Mouse (Mus musculus): ENCODE results near the gene Eif4g3.

Gene Eif4g3

DNA sequence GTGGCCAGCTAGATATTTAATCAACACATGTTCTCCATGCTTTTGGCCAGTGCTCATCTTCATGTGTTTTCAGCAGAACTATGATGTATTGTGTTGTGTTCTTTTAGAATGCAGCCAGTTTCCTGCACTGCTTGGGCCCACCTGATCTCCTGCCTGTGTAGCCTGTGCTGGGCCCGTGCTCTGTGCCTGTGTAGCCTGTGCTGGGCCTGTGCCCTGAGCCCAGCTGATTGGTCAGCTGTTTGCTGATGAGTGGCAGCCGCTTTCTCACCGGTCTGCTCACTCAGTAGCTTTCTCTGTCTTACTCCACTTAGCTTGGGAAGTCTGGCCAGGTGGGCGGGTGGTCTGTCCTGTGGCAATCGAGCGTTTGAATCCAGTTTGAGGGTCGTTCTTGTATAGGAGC lies 107.6 kb downstream of the Eif4g3 start:
- DNase-seq (ENCODE audit: low read depth, low spot score) = no peak

DNA sequence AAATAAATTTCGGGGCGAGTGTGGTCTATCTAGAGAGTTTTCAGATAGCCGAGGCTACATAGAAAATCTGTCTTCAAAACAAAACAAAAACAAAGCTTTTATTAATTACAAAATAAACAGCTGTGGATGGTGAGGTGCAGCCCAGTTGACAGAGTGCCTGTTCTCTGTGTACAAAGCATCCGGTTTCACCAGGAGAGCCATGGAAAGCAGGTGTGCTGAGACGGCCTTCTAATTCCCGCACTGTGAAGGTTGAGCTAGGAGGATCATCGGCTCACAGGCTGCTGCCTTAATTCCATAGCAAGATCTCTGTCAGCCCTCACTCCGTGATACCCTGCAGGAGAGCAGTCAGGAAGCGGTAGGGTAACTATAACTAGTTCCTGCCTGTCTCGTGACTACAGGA lies 109.0 kb downstream of the Eif4g3 start:
- no peak for DNase-seq (ENCODE audit: low read depth, low spot score)

DNA sequence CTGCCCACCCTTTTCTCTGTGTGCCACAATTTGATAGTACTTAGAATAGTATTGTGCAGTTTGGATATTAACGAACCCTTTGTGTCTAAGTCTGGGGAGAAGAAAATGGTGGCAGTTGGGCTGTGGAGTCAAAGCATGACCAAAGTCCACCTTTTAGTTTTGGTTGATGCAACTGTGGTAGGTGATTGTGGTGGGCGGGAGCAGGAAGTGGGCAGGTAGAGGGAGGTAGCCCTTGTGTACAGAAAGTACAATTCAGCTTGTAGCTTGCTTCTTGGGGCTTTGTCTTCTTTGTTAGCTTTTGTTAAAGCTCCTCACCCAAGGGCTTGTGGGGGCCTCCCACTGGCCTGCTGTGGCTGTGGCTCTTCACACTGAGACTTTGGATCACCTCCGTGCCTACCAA lies 109.6 kb downstream of the Eif4g3 start:
- DNase-seq (ENCODE audit: low read depth, low spot score) = no peak

DNA sequence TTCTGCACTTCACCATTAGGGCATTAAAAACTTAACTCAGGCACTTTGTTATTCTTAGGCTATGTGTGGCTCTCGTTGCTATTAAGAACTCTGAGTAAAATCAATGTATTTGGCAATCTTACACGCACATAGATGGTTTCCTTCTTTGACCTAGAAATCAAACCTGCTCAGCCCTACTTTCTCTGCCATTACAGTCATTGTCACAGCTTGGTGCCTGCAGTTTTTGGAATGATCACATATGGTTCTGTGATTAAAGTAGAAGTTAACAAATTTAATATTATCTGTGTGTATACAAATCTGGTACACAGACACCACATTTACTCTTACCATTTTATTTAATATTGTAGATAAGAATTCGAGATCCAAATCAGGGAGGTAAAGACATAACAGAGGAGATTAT lies 112.1 kb downstream of the Eif4g3 start:
- no peak for DNase-seq (ENCODE audit: low read depth, low spot score)

DNA sequence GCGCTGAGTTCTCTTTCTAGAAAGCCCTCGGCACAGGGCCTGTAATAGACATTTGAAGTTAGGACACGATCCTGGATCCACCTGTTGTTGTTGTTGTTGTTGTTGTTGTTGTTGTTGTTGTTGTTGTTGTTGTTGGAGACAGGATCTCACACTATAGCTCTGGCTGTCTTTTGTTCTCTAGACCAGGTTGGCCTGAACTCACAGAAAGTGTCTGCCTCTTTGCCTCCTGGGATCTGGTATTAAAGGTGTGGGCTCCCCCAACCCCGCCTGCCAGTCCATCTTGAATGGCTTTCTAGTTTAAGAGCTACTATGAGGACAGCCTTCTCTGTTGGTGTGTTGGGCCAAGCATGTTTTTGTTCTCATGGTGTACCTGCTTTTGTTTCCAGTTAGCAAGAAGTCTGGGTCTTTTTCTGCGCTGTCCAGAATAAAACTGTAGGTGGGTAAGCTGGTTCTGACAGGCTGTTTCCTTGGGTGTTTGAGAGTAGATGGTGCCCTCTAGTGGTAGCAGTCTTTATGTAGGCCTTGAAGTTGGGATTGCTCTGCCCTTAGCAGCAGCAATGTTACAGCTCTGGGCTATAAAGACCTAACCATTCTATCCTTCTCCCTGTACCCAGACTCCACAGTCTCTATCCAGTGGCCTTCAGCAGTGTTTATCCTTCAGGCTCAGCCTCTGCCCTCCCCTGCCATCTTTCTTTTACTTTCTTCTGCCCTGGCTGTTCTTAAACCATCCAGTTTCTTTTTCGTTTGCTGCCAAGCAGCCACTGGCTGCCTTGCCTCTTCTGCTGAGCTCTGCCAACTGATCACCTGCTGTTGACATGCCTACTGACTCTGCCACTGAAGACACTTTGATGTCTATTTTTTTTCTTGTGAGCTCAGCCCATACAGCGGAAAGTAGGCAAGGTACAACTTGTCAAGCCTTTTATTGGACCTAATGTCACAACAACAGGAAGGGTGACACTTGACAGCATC lies 114.9 kb downstream of the Eif4g3 start:
- peak; percentile 86 for DNase-seq (ENCODE audit: low read depth, low spot score)

DNA sequence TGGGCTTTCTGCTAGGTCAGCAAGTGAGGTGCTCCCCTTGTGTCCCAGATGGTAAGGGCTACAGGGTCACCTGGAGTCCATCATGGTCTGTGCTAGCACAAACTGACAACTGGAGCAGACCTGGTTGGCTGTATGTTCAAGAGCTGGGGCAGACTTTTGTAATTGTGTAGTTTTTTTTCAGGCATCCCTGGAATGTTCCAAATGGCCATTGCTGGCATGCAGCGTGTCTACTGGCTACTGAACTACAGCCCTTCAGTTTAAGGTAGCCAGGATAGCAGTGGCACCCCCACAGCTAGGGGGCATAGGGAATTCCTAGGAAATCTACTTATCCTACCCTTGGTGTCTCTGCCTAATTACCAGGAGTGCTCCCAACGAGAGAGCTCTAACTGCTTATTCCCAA lies 115.7 kb downstream of the Eif4g3 start:
- DNase-seq (ENCODE audit: low read depth, low spot score) = no peak

DNA sequence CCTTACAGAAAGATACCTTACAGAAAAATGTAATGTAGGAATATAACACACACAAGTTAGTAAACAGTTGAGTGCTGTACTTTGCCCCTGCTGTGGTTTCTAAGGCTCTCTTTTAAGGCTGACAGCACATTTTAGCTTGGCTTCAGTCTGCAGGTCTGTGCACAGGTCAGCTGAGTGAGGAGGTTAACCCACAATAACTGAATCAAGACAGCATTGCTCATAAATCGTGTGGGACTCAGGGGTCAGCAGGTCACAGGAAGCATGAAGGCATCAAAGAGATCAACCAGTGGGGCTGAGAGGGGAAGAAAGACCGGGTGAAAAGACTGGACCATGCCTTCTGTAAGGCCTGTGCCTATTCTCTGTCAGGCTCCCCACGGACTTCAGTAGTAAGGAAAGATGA lies 116.5 kb downstream of the Eif4g3 start:
- DNase-seq (ENCODE audit: low read depth, low spot score) = no peak

DNA sequence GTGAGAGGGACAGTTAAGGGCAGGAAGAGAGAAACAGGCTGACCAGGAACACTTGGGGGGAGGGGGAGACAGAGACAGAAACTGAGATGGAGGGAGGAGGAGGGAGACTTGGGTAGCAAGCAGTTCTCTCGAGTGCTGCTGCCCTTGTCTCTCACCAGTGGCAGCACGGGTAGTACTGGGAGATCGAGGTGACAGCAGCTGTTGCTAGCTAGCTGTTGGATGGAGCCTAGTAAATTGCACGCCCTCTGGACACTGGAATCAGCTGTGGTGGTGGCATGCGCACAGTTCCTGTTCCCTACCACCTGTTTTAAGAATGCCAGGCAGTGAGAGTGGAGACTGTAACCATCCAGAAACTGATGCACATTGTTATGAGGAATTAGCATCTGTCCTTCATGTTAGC lies 119.0 kb downstream of the Eif4g3 start:
- DNase-seq (ENCODE audit: low read depth, low spot score) = no peak

DNA sequence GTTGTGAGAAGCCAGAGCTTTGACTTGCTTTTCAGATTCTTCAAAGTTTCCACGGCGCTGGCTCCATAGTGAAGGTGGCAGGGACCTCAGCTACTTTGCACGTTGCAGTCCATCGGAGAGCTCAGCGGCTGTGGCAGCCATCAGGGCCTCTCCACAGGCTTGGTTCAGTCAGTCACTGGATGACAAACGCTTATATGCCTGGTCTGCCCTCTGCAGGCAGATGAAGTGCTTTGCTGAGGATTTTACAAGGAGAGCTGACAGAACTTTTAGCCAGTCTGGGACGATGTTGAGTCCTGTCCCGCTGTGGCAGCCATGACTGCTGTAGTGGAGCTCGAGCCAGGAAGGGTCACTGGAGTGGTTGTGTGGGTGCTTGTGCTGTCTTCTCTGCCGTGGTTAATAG lies 126.9 kb downstream of the Eif4g3 start:
- peak; percentile 18 for DNase-seq (ENCODE audit: low read depth, low spot score)

DNA sequence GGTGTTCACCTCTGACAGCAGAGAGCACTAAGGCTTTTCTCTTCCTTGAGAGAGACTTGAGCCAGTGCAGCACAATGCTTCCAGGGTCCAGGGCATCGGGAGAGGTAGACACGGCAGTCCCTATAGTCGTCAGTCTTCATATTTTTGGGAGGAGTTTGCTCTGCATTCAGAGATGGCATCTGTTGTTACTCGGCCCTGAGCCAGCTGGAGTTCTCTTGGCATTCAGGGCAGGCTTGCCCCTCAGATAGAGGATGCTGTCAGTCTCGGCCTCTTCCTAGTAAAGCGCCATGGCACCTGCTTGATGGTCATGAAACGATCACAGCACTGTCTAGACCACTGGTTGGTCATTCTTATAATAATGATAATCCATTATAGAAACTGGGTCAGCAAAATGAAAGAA lies 131.2 kb downstream of the Eif4g3 start:
- no peak for DNase-seq (ENCODE audit: low read depth, low spot score)

DNA sequence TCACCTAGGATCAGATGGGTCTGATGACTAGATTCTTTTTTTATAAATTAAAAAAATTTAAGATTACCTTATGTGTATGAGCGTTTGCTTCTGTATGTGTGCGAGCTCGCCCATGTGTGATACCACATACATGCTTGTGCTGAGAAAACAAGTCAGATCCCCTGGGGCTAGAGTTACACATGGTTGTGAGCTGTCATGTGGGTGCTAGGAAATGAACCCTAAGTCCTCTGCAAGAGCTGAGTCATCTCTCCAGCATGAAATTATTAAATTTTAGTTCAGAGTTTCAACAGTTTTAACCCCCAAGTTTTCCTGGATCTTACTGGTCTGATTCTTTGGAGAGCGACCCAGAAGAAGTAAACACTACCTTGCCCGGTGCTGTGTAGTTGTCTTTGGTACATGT lies 134.5 kb downstream of the Eif4g3 start:
- DNase-seq (ENCODE audit: low read depth, low spot score) = peak; percentile 44

DNA sequence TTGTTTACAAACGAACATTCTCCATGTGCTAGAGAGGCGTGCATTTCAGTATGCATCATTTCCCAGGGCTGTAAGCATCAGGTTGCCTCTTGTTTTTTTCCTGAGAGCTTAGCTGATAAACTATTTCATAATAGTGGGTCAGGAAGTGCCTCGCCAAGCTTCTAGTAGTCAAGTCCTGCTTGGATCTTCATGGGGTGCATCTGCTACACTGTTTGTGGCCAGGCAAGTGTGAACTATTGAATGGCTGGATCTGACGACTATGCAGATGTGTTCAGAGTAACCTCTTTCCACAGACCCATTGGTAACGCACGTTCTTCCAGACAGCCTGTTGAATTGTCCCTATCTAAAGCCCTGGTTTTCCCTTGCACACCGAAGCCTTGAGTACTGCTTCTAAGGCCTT lies 135.0 kb downstream of the Eif4g3 start:
- no peak for DNase-seq (ENCODE audit: low read depth, low spot score)

DNA sequence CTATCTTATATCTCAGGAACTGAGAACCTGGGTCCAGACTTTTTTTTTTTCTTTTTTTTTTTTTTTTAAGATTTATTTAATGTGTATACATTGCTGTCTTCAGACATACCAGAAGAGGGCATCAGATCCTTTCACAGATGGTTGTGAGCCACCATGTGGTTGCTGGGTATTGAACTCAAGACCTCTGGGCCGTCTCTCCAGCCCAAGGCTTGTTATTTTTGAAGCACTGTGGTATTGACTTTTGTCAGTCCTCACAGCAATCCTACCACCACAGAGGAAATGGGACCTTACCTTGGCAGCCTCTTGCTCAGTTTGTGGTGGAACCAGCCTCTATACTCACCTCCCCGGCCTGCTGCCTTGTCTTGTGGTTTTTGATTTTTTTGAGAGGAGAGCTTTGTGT lies 137.3 kb downstream of the Eif4g3 start:
- peak; percentile 57 for DNase-seq (ENCODE audit: low read depth, low spot score)

DNA sequence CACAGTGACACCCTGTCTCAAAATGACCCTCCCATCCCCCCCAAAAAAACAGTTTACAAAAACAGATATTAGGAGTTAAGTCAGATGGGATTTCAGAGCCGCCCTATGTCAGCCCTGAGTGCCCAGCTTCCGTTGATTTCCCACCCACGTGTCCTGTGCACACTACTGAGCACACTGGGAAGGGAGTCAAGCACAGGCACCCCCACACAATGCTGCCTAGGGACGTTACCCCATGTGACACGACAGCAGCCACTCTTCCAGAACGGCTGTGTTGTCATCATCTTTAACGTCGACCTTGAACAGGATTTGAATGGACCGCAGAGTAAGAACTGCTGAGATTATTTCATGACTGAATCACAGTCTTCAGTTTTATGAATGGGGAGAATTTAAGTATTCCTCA lies 138.4 kb downstream of the Eif4g3 start:
- DNase-seq (ENCODE audit: low read depth, low spot score) = no peak

DNA sequence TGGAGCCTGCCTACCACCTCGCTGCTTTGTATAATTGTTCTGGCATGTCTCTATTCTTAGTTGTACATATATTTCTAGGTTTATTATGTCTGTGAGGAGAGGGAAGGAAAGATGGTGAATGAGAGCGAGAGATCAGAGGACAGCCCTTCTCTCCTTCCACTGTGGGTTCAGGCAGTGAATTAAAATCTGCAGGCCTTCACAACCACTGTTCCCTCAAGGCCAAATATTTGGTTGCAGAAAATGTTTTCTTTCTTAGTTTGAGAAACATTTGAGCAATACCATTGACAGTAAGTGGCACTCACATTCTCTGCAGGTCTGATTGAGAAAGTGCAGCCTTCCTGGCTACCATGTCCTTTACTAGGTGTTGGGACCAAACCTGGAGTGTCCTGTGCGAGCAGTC lies 138.9 kb downstream of the Eif4g3 start:
- no peak for DNase-seq (ENCODE audit: low read depth, low spot score)

DNA sequence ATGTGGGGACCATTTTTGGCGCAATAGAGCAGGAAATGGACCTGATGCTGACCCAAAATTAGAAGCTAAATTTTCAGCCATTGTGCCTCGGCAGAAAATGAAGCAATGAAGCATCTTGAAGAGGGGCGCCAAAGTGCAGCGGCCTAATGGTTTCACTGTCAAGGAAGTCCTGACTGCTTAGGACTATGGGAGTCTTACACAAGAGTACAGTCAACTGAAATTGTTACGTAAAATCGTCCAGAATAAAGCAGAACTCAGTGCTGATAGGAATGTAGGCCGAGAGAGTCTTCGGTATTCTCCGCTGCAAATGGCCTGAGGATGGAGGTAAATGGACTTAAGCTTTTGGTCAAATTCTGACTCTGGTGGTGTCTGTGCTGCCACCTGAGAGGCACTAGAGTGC lies 140.5 kb downstream of the Eif4g3 start:
- no peak for DNase-seq (ENCODE audit: low read depth, low spot score)

DNA sequence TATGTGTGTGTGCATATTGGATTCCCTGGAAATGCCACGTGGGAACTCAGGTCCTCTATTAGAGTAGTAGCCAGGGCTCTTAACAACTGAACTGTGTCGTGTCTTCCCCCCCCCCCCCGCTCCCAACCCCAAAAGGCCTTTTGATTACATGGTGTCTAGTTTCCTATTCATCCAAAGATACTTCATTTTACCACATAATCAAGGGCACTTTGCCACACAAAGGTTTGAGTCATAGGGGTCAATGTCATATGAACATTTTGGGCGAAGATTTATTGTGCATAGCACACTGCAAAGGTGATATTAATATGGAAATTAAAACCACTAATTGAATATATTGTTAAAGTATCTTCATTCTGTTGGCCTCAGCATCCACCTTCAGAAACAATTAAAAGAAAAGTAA lies 144.5 kb downstream of the Eif4g3 start:
- peak; percentile 21 for DNase-seq (ENCODE audit: low read depth, low spot score)

DNA sequence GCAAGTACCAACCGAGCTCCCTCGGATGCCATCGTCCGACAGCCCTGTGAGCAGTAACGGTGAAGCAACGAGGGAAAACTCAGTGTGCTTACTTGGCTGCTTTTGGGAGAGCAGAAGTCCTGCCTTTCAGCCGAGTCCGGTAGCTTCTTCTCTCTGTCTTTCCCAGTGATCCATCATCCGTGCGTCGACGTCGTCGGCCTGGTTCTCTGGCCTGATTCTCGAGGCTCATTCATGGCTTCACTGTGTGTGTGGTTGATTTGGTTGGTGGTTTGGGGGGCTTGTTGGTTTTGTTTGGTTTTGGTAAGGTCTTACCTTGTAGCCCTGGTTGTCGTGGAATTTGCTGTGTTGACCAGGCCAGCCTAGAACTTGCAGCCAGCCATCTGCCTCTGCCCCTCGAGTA lies 145.0 kb downstream of the Eif4g3 start:
- DNase-seq (ENCODE audit: low read depth, low spot score) = no peak

DNA sequence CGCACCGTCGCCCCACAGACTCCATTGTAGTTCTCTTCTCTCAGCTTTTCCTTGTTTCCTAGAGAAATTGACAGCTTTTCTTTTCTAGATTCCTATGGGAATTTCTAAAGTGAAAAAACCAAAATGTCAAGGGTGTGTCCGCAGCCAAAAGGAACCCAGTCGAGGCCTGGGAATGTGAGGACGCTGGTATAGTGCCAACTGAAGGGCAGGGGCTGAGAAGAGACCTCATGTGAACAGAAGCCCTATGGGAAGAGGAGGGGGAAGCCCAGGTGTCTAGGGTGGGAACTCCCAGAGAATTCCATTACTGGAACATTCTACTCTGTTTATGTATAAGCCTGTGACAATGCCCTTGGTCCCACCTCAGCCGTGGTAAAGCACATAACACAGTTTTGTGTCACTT lies 145.4 kb downstream of the Eif4g3 start:
- no peak for DNase-seq (ENCODE audit: low read depth, low spot score)

DNA sequence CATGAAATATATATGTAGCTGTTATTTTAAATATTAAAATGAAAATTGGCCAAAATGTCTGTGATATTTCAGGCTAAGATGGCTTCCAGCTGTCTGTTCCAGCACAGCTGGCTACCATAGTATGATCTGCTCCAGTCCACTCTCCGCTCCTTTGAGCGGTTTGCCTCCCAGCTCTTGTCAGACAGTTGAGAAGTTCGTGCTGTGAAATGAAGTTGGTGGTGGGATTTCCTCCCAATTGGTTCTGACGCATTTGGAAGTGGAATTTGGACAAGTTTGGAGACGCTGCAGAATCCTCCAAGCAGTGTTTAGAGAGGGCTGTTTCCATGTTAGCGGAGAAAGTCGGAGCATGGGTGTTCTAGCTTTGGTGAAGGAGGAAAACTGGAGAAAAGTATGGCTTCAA lies 148.5 kb downstream of the Eif4g3 start:
- DNase-seq (ENCODE audit: low read depth, low spot score) = no peak

DNA sequence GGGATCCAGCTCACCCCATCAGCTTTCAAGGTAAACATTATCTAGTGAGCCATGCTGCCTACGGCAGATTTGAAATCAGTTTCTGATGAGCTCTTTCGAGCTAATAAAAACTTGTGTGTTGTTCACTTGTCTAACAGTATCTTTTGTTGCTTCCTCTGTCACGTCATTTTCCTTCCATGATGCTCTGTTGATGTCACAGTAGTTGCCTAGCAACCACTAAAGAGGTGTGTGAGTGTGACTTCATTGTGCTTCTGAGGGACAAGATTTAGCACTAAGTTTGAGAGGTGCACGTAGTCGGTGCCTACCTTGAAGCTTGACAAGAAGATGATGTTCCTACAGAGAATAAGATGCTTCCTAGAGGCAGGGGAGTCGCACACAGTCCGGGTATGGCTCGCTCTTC lies 154.4 kb downstream of the Eif4g3 start:
- DNase-seq (ENCODE audit: low read depth, low spot score) = no peak

DNA sequence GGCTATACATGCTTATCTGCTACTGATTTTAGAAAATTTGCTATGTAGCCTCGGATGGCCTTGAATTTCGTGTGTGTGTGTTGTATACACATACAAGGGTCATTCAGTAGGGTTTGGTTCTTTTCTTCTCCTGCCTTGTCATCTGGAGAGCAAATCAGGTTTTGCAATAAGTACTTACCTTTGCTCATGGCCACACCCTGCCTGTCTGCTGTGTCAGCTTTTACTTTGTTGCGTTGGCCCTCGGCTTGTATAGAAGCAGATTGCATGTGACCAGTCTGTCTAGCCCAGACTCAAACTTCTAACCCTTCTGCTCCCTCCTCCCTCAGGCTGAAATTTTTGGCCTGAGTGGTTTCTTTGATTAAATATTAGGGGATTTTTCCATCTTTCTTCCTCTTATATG lies 157.2 kb downstream of the Eif4g3 start:
- DNase-seq (ENCODE audit: low read depth, low spot score) = no peak

DNA sequence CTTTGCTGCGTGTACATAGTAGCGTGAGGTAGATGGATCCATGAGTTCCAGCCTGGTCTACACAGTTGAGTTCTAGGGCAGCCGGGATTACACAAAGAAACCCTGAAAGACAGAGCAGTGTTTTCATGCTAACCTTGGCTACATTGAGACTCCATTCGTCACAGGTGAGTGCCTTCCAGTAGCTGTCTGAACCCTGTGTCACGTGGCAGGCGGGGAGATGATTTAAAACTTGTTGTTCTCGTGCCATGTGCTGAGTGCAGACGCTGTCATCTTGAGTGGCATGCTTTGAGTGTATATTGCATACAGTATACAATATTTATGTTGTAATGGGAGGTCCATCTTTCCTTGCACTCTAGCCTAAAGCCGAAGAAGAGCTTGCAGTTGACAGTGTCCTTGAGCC lies 158.4 kb downstream of the Eif4g3 start:
- no peak for DNase-seq (ENCODE audit: low read depth, low spot score)

DNA sequence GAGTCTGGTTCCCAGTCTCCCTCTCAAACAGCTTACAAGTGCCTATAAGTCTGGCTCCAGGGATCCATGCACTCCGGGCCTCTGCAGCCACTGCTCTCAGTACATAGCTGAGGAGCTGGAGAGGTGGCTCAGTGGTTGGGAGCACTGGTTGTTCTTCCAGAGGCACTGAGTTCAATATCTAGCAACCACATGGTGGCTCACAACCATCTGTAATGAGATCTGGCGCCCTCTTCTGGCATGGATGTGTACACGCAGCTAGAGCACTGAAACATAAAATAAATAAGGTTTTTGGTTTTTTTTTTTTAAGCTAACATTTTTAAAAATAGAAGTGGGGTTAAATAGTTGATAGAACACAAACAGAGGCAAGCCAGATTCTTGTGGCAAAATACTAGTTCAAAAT lies 161.2 kb downstream of the Eif4g3 start:
- peak; percentile 61 for DNase-seq (ENCODE audit: low read depth, low spot score)

Measured in 3T3-L1 (cell line).